23 mouse cellular contexts compared by ENCODE assay signal in genomic region chr1:118446006-118446405, GRCm38 (mm10). TPM values are rescaled to one million over a fixed set of nuclear protein-coding genes. Genes with fewer than 3 reads are reported as not detected.
DNase-seq lines count a peak whose midpoint lies in the region; ATAC-seq and TF ChIP-seq lines count a peak whose summit lies in the region.
"Had no signal": no experiment of that assay in that cellular context is flagged by ENCODE, and none has a peak within 500 bp of the region (broad histone marks: within the 10 kb centered on the region; RNA-seq: fewer than 3 reads in every experiment).

No protein-coding gene starts in this region.

- H3K9ac ChIP-seq in heart, embryonic 13.5 days, result 0 out of 2 replicates have a peak overlapping the region, but pooled peaks have one; percentile 20
- H3K9ac ChIP-seq in intestine, postnatal 0 days (ENCODE audit: low read depth, low read length), result no peak overlapping the region
- H3K9ac ChIP-seq: embryonic facial prominence, embryonic 12.5 days; limb, embryonic 13.5 days; lung, embryonic 15.5 days; midbrain, embryonic 15.5 days; stomach, embryonic 15.5 days had no signal

- no peak for DNase-seq in heart, adult 9 months (ENCODE audit: low spot score in 2 of 2)
- peak; percentile 42 for DNase-seq in thymus, adult 2 months
- peak; percentile 29 to 52 for DNase-seq in thymus, postnatal 36 days
- DNase-seq in frontal cortex, postnatal 36 days (ENCODE audit: low spot score in 2 of 2), result no peak
- DNase-seq: cerebellum, adult 11 months; cerebellum, adult 9-11 months; embryo, embryonic 11 days; kidney, adult 9 months; kidney, postnatal 10 days; right cerebral cortex, postnatal 25 days had no signal

- peaks cover 53% of the 10 kb centered on the region for H3K4me1 ChIP-seq in heart, embryonic 13.5 days
- peaks cover 11% of the 10 kb centered on the region; the same call in 1 of the 2 replicates for H3K4me1 ChIP-seq in intestine, postnatal 0 days (replicated peaks; ENCODE audit: control insufficient read depth, insufficient read depth, low read length)
- H3K4me1 ChIP-seq in thymus, adult 2 months (replicated peaks; ENCODE audit: control insufficient read depth, insufficient read depth, low read length), result peaks cover 41% of the 10 kb centered on the region
- H3K4me1 ChIP-seq: lung, embryonic 15.5 days; stomach, embryonic 15.5 days had no signal

- no peaks in the 10 kb centered on the region for H3K36me3 ChIP-seq in heart, embryonic 13.5 days
- H3K36me3 ChIP-seq in intestine, postnatal 0 days (ENCODE audit: control insufficient read depth, insufficient read depth), result no peaks in the 10 kb centered on the region
- no peaks in the 10 kb centered on the region for H3K36me3 ChIP-seq in thymus, adult 2 months (ENCODE audit: control insufficient read depth, insufficient read depth, low read length)
- H3K36me3 ChIP-seq: embryonic facial prominence, embryonic 12.5 days; limb, embryonic 13.5 days; lung, embryonic 15.5 days; midbrain, embryonic 15.5 days; stomach, embryonic 15.5 days had no signal

- H3K4me3 ChIP-seq in heart, embryonic 13.5 days, result no peak overlapping the region
- no peak overlapping the region for H3K4me3 ChIP-seq in intestine, postnatal 0 days (ENCODE audit: low read depth, low read length)
- H3K4me3 ChIP-seq in thymus, adult 2 months (ENCODE audit: control insufficient read depth, insufficient read depth, low read length), result no peak overlapping the region
- H3K4me3 ChIP-seq: embryonic facial prominence, embryonic 12.5 days; left cerebral cortex, adult 2 months; limb, embryonic 13.5 days; lung, embryonic 15.5 days; midbrain, embryonic 10.5 days; midbrain, embryonic 15.5 days; stomach, embryonic 15.5 days had no signal

- H3K27me3 ChIP-seq in heart, embryonic 13.5 days (replicated peaks), result no peaks in the 10 kb centered on the region
- H3K27me3 ChIP-seq in intestine, postnatal 0 days (replicated peaks; ENCODE audit: control insufficient read depth, insufficient read depth, low read length), result no peaks in the 10 kb centered on the region
- no peaks in the 10 kb centered on the region for H3K27me3 ChIP-seq in thymus, adult 2 months (ENCODE audit: control insufficient read depth, insufficient read depth, low read length)
- H3K27me3 ChIP-seq: embryonic facial prominence, embryonic 12.5 days; limb, embryonic 13.5 days; lung, embryonic 15.5 days; midbrain, embryonic 15.5 days; stomach, embryonic 15.5 days had no signal

- TF ChIP-seq CTCF in intestine, postnatal 0 days (IDR thresholded peaks at IDR 0.05; ENCODE audit: low read depth), result no peak
- no peak for TF ChIP-seq CTCF in thymus, adult 2 months (IDR thresholded peaks at IDR 0.05; ENCODE audit: borderline replicate concordance, control insufficient read depth, extremely low read depth, insufficient read depth, low read length, poor library complexity)

- no peak for TF ChIP-seq POLR2A in thymus, adult 2 months (IDR thresholded peaks at IDR 0.05; ENCODE audit: control insufficient read depth, extremely low read depth, insufficient read depth, low read length, poor library complexity)

- WGBS in heart, embryonic 13.5 days, result 75% methylated on average over 3 of the region's 3 CpGs
- WGBS in intestine, postnatal 0 days, result 82% methylated on average over 3 of the region's 3 CpGs
- WGBS in thymus, adult 2 months, result 4% methylated on average over 3 of the region's 3 CpGs

- no peaks in the 10 kb centered on the region for H3K9me3 ChIP-seq in heart, embryonic 13.5 days
- H3K9me3 ChIP-seq in intestine, postnatal 0 days (ENCODE audit: control insufficient read depth), result no peaks in the 10 kb centered on the region
- H3K9me3 ChIP-seq: embryonic facial prominence, embryonic 12.5 days; limb, embryonic 13.5 days; lung, embryonic 15.5 days; midbrain, embryonic 10.5 days; midbrain, embryonic 15.5 days; stomach, embryonic 15.5 days had no signal

- H3K27ac ChIP-seq in heart, embryonic 13.5 days (replicated peaks), result peak overlapping the region; percentile 42; the same call in 1 of the 2 replicates
- H3K27ac ChIP-seq in intestine, postnatal 0 days (ENCODE audit: low read depth, low read length), result peak overlapping the region; percentile 64
- H3K27ac ChIP-seq in thymus, adult 2 months (ENCODE audit: control insufficient read depth, insufficient read depth, low read length), result peak overlapping the region; percentile 90
- H3K27ac ChIP-seq: embryonic facial prominence, embryonic 12.5 days; left cerebral cortex, adult 2 months; limb, embryonic 13.5 days; lung, embryonic 15.5 days; midbrain, embryonic 10.5 days; midbrain, embryonic 15.5 days; stomach, embryonic 15.5 days had no signal

- H3K4me2 ChIP-seq in heart, embryonic 13.5 days, result no peak overlapping the region
- no peak overlapping the region for H3K4me2 ChIP-seq in intestine, postnatal 0 days (replicated peaks; ENCODE audit: low read depth)
- H3K4me2 ChIP-seq: embryonic facial prominence, embryonic 12.5 days; limb, embryonic 13.5 days; liver, embryonic 11.5 days; lung, embryonic 15.5 days; midbrain, embryonic 15.5 days; stomach, embryonic 15.5 days had no signal

- no peak for ATAC-seq in heart, embryonic 13.5 days (ENCODE audit: extremely low read depth, insufficient number of reproducible peaks, low FRiP score, low TSS enrichment)
- no peak for ATAC-seq in intestine, postnatal 0 days
- no peak for ATAC-seq in granulocyte monocyte progenitor cell, adult 5-6 weeks (replicated peaks; ENCODE audit: poor library complexity, severe bottlenecking)
- ATAC-seq: CD4-positive, CD25-positive, alpha-beta regulatory T cell, adult 4 months; forebrain, embryonic 14.5 days; midbrain, embryonic 15.5 days had no signal

RNA-seq across cellular contexts. Expression of gene Clasp1, which starts 57.1 kb away (rescaled TPM):
- 73.2 and 78.7 TPM in 2 replicates for polyA plus RNA-seq in heart, embryonic 13.5 days (2015; fragmentation: Nextera tagmentation; extraction: Ambion mirVana)
- 8.7 and 11.5 TPM in 2 replicates for polyA plus RNA-seq in intestine, postnatal 0 days (2015; fragmentation: Nextera tagmentation; extraction: Ambion mirVana)
- 38.4 and 39.6 TPM in 2 replicates for polyA plus RNA-seq in thymus, adult 2 months (2012; rRNA removed)
- total RNA-seq in granulocyte monocyte progenitor cell, adult 5-6 weeks (2014; fragmentation: Nextera tagmentation), result 42.8 and 51.1 TPM in 2 replicates
- 40.1 and 51.1 TPM in 2 replicates for total RNA-seq in granulocyte monocyte progenitor cell, adult 5-6 weeks (2017)

Comparison
In these comparisons a context has a peak if more than half of its experiments do, and no peak if none do; other contexts are left out.
1. DNase-seq: peak in thymus, adult 2 months (single experiment) and thymus, postnatal 36 days (2 of 2); none in heart, adult 9 months (0 of 2) and frontal cortex, postnatal 36 days (0 of 2).
2. Peak in every context shown above with its lines, with median percentiles within 50 percentile points of each other: H3K27ac ChIP-seq.